Mouse (Mus musculus) activated CD4-positive, CD25-positive, alpha-beta regulatory T cell, adult 9 weeks (primary cell): ENCODE data around the gene Castor2. TPM values are rescaled to one million over a fixed set of nuclear protein-coding genes. Genes with fewer than 3 reads are reported as not detected.

Experiments
- polyA plus RNA-seq: library from polyadenylated mRNA; unstranded; fragments of 100-300 nt; shearing (Covaris generic); gene quantifications from one replicate; pipeline ENCODE4 v1.2.1, GENCODE M21; 2017

Gene Castor2
- 12.7 TPM for polyA plus RNA-seq

GRCm38 (mm10) chr5:134099496-134100211 lies at the start of gene Castor2:
Castor2 (plus strand) TSS chr5:134099711.

GRCm38 (mm10) chr5:134176169-134176881 lies 76.8 kb downstream of the Castor2 start, which contains the start of gene Rcc1l:
Rcc1l (minus strand) TSS chr5:134176774.

GRCm38 (mm10) chr5:134183880-134184808 lies 84.6 kb downstream of the Castor2 start, which contains the start of gene Gtf2ird2:
Gtf2ird2 (plus strand) TSS chr5:134184019.

Other genes with a start within 250 kb of the Castor2 start
- gene Rcc1l, start 77.1 kb downstream of the Castor2 start, polyA plus RNA-seq: 2.7 TPM
- gene Gtf2ird2, start 84.3 kb downstream of the Castor2 start, polyA plus RNA-seq: 5.4 TPM
- 13.2 TPM for gene Ncf1, start 129.9 kb downstream of the Castor2 start, polyA plus RNA-seq
- gene Gtf2i, start 215.0 kb downstream of the Castor2 start, polyA plus RNA-seq: 103 TPM